Mouse (Mus musculus) hindbrain, embryonic 14.5 days (tissue): ENCODE data around the gene Acot12. TPM values are rescaled to one million over a fixed set of nuclear protein-coding genes. Genes with fewer than 3 reads are reported as not detected.
A peak's percentile ranks its signal among the peaks of the same experiment; 100 is the strongest.

Experiments
- ATAC-seq: fragments of 200-750 bp; cut with Nextera tagmentation; 2 replicates; pipeline ENCODE4 v1.8.0; 2017; ENCODE audit warnings: moderate number of reproducible peaks, mild to moderate bottlenecking, moderate TSS enrichment, moderate library complexity; ENCODE audit not compliant: low FRiP score
- DNase-seq: peaks from one replicate; pipeline ENCODE4 v3.0.0-alpha.2; 2015; ENCODE audit warnings: low spot score
- H3K27ac ChIP-seq: fragments of 300-500 bp; sonication (generic); 2 replicates; pipeline ENCODE4 v1.5.1; 2014; ENCODE audit warnings: mild to moderate bottlenecking, moderate library complexity
- H3K27me3 ChIP-seq: fragments of 300-500 bp; sonication (generic); 2 replicates; pipeline ENCODE4 v1.6.1; 2014; ENCODE audit warnings: mild to moderate bottlenecking, low read length, mixed read lengths; ENCODE audit not compliant: control insufficient read depth, insufficient read depth
- H3K36me3 ChIP-seq: fragments of 300-500 bp; sonication (generic); replicated peaks from 2 replicates; pipeline ENCODE4 v1.6.1; 2014; ENCODE audit not compliant: control insufficient read depth, insufficient read depth
- H3K4me1 ChIP-seq: fragments of 300-500 bp; sonication (generic); replicated peaks from 2 replicates; pipeline ENCODE4 v1.6.1; 2014; ENCODE audit warnings: antibody characterized with exemption, low read length, mixed read lengths; ENCODE audit not compliant: control insufficient read depth, insufficient read depth
- H3K4me2 ChIP-seq: fragments of 300-500 bp; sonication (generic); replicated peaks from 2 replicates; pipeline ENCODE4 v1.6.1; 2014; ENCODE audit warnings: mild to moderate bottlenecking, moderate library complexity
- H3K4me3 ChIP-seq: fragments of 300-500 bp; sonication (generic); replicated peaks from 2 replicates; pipeline ENCODE4 v1.5.1; 2014; ENCODE audit warnings: mild to moderate bottlenecking, low read length
- H3K9ac ChIP-seq: fragments of 300-500 bp; sonication (generic); 2 replicates; pipeline ENCODE4 v1.6.1; 2014
- H3K9me3 ChIP-seq: fragments of 300-500 bp; sonication (generic); 2 replicates; pipeline ENCODE4 v1.6.1; 2016; ENCODE audit warnings: low read length; ENCODE audit not compliant: control insufficient read depth
- WGBS: fragments of 180-500 bp; shearing (Covaris S2); extraction: QIAGEN DNeasy Blood & Tissue Kit; methylation state at CpG from one replicate; pipeline ENCODE4 v1.1.7; 2014; 5-methylcytosine and 5-hydroxymethylcytosine counted together
- polyA plus RNA-seq: library from polyadenylated mRNA; unstranded; fragments of >200 nt; fragmentation: Nextera tagmentation; extraction: Ambion mirVana; gene quantifications from 2 replicates; pipeline ENCODE4 v1.2.1, GENCODE M21; 2014

The Acot12 gene
- polyA plus RNA-seq, 1 experiment from 2014 or later: 0.24 TPM

DNA sequence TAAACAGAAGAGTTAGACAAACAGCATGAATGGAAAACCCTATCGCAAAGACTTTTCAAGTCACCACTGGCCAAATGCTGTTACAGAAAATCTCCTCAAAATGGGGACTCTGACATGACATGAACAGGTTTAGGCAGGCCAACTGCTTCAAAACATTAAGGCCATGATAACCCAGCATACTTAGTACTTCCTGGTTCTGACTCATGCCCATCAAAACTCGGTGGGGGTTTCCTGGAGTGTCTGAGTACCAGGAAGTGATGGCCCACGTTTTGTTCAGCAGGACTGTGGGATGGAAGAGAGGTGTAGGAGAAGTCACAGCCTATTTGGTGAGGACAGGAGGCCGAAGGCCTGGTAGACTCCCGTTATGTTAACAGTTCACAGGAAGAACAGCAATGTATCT, 60.4 kb downstream of the Acot12 start:
- no peak for ATAC-seq
- 92% methylated on average over 5 of the region's 5 CpGs for WGBS
- H3K4me2 ChIP-seq: no peak overlapping the region
- no peaks in the 10 kb centered on the region for H3K27me3 ChIP-seq
- peaks cover 5% of the 10 kb centered on the region; the same call in 1 of the 2 replicates for H3K4me1 ChIP-seq
- peaks cover 71% of the 10 kb centered on the region for H3K36me3 ChIP-seq
- no peak overlapping the region for H3K9ac ChIP-seq
- no peak for DNase-seq
- H3K27ac ChIP-seq: no peak overlapping the region
- no peak overlapping the region for H3K4me3 ChIP-seq
- no peaks in the 10 kb centered on the region for H3K9me3 ChIP-seq

DNA sequence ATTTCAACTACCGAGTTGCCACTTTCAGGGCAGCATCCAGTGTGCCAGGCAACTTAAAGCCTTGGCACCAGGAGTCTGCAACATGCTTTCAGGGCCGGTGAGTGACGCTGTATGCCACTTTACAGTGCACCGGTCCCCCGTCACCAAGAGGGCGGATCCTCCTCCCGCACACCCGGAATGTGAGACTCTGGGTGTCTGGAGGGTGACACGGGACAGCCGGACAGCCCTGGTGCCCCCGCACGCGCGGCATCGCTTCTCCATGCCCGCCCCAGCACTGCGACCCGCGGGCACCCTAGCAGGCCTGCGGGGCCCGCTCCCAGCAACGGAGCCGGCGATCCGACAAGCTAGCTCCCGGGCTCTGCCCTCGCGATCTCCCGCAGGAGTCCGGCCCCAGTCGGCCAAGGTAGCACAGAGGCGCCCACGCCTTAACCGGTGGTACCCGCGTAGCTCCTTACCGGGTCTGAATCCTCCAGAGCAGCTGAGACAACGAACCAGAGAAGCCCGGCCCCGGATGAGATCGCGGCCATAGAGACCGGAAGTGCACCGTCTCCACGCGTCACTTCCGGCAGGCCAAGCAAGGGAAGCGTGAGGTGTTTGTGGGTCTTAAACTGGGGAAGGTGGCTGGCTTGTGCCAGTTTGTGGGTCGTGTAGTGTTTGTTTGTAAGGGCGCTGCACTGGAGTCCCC, 66.0 kb downstream of the Acot12 start, which contains the start of gene Zcchc9:
TSS of gene Zcchc9 (minus strand) at position 551 of the 685 bp plus-strand sequence.
- Histone ChIP-seq H3K4me1 (peaks cover 11% of the 10 kb centered on the region; the same call in 1 of the 2 replicates), H3K9ac (peak within 1 kb of the TSS; percentile 85), H3K4me2 (peak within 1 kb of the TSS; percentile 61), H3K36me3 (peaks cover 19% of the 10 kb centered on the region), H3K27me3 (no peaks in the 10 kb centered on the region), H3K9me3 (no peaks in the 10 kb centered on the region), H3K4me3 (peak within 1 kb of the TSS; percentile 67), H3K27ac (peak within 1 kb of the TSS; percentile 95)
- under 1% methylated on average over 50 of the region's 50 CpGs for WGBS
- DNase-seq (peak; percentile 95), ATAC-seq (peak; percentile 99)

DNA sequence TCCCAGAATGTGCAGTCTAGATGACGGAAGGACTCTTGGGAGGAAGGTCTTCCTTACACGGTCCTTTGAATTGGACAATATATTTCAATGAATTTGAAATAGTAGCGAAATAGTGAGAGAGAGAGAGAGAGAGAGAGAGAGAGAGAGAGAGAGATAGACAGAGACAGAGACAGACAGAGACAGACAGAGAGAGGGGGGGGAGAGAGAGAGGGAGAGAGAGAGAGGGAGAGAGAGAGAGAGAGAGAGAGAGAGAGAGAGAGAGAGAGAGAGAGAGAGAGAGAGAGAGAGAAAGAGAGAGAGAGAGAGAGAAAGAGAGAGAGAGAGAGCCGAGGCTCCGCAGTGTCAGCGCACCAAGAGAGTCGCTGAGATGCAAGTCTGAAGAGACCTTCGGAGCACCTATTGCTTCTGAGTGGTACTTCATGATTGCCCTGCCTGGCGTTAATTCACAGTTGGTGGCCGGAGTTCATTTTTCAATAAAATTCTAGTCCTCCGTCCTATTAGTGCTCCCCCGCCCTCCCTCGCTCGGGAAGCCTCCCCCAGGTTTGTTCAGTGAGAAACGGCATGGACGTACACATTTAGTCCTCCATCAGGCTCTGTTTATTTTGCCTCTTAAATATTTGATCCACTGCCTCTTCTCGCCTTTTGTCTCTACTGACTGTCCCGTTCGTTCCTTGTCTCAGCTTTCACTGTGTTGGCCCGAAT, 66.7 kb downstream of the Acot12 start:
- Histone ChIP-seq H3K27me3 (no peaks in the 10 kb centered on the region), H3K4me1 (peaks cover 11% of the 10 kb centered on the region; the same call in 1 of the 2 replicates), H3K9ac (peak overlapping the region; percentile 85), H3K36me3 (peaks cover 19% of the 10 kb centered on the region), H3K27ac (peak overlapping the region; percentile 95), H3K9me3 (0 out of 2 replicates have a peak, but pooled peaks cover under 1% of the 10 kb centered on the region), H3K4me2 (peak overlapping the region; percentile 61), H3K4me3 (peak overlapping the region; percentile 67)
- 38% methylated on average over 20 of the region's 20 CpGs for WGBS
- ATAC-seq: no peak
- DNase-seq: no peak

DNA sequence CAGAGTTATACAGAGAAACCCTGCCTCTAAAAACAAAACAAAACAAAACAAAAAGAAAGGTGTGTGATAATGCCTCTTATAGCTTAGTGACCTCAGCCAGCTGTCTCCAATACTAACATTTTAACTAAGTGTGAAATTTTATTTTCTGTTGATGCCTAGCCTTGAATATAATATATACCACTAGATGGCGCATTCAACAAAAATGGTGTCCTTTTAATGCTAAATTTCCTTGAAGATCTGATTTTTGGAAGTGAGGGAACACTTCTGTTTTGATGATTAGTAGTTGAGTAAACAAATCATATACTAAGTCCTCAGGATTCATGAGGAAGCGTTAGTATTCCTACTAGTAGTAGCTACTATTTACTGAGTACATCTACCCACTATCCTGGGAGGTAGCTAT, 68.2 kb downstream of the Acot12 start:
- Histone ChIP-seq H3K9ac (no peak overlapping the region), H3K27ac (no peak overlapping the region), H3K4me2 (no peak overlapping the region), H3K4me3 (no peak overlapping the region), H3K9me3 (peaks cover 10% of the 10 kb centered on the region; the same call in 1 of the 2 replicates), H3K36me3 (peaks cover 14% of the 10 kb centered on the region), H3K4me1 (peaks cover 11% of the 10 kb centered on the region; the same call in 1 of the 2 replicates), H3K27me3 (no peaks in the 10 kb centered on the region)
- ATAC-seq (no peak), DNase-seq (peak; percentile 77)
- 49% methylated on average over 2 of the region's 2 CpGs for WGBS

DNA sequence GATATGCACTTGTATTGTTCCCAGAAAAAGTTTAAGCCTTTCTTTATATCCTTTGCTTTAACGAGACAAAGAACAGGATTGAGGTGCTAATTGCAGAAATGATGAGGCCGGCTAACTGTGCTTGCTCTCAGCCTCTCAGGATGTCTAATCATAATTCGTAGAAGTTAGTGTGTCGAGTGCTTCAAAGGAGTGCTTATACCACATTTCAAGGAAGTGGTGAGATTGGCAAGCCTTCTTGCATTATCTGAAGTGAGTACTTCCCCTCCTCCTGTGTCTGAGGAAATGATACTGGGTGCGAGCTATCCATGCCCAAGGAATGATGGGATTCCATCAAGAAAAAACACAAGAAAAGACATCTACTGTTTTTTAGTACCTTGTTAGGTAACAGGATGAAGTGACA, 73.4 kb downstream of the Acot12 start:
- WGBS: 91% methylated on average over 5 of the region's 5 CpGs
- Histone ChIP-seq H3K27ac (no peak overlapping the region), H3K4me3 (no peak overlapping the region), H3K9me3 (peaks cover 10% of the 10 kb centered on the region; the same call in 1 of the 2 replicates), H3K9ac (no peak overlapping the region), H3K27me3 (no peaks in the 10 kb centered on the region), H3K4me2 (no peak overlapping the region), H3K4me1 (no peaks in the 10 kb centered on the region), H3K36me3 (no peaks in the 10 kb centered on the region)
- DNase-seq: no peak
- no peak for ATAC-seq

DNA sequence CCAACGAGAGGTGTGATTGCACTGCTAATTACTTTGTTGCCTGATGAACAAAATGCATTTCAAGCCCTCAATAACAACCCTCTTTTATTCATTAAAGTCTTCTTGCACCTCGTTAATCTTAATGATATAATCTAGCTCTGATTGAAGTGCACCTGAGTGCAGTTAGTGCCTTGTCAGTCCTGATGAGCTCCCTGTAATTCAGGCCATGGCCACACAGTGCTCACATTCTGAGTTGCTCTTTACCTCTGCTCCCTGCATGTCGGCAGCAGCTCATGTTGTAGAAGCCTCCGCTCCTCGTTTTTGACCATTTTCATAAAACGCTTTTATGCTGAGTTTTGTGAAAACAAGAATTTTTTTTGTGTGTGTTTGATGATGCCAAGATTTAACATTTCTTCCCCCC, 82.4 kb downstream of the Acot12 start:
- Histone ChIP-seq H3K36me3 (no peaks in the 10 kb centered on the region), H3K4me2 (no peak overlapping the region), H3K27ac (no peak overlapping the region), H3K9ac (no peak overlapping the region), H3K27me3 (no peaks in the 10 kb centered on the region), H3K9me3 (no peaks in the 10 kb centered on the region), H3K4me3 (no peak overlapping the region), H3K4me1 (no peaks in the 10 kb centered on the region)
- ATAC-seq (no peak), DNase-seq (no peak)
- 80% methylated on average over 6 of the region's 6 CpGs for WGBS

DNA sequence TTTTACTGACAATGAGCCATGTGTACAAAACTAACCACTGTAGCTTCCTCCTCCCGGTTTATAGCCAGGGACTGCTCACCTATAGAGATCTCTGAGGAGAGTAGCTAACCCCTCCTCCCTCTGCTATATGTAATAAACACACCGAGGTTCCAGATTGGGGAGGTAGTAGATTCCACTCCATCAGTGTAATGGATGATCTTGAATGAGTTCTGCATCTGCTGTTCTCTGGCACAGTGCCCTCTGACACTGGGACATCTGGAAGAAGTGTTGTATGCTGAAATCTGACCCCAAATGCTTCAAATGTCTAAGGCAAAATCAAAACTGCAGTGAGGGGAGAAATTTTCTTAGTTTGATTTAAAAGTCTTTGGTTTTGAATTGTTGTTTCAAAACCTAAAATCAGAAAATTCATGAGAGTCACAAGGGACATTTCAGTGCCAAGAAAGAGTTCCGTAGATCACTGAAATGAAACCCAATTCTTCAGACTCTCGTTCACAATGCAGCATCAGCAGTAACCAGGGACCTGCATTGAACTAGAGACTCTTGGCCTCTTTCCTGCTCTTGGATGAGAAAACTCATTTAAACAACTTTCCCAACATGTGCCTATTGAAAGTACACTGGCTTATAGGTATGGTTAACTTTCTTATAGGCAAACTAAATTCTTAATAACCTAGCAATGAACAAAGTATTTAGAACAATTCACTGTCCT, 83.7 kb downstream of the Acot12 start:
- no peak overlapping the region for H3K9ac ChIP-seq
- H3K4me2 ChIP-seq: no peak overlapping the region
- 0 out of 2 replicates have a peak overlapping the region, but pooled peaks have one; percentile 14 for H3K27ac ChIP-seq
- DNase-seq (peak; percentile 30), ATAC-seq (no peak)
- no peak overlapping the region for H3K4me3 ChIP-seq
- no peaks in the 10 kb centered on the region for H3K9me3 ChIP-seq
- H3K27me3 ChIP-seq: no peaks in the 10 kb centered on the region
- H3K4me1 ChIP-seq: no peaks in the 10 kb centered on the region
- H3K36me3 ChIP-seq: no peaks in the 10 kb centered on the region
- WGBS: 65% methylated on average over 4 of the region's 4 CpGs

DNA sequence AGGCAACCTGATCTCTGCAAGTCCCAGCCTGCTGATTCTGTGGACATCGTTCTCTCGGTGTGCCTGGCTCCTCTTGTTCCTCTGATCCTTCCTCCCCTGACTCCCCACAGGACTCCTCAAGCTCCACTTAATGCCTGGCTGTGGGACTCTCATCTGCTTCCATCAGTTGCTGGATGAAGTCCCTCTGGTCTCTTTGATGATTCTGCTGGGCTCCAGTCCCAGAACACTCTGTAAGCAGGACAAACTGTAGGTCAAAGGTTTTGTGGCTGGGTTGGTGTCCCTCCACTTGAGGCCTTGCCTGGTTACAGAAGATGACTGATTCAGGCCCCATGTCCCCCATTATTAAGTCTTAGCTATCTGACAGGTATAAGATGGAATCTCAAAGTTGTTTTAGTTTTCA, 84.8 kb downstream of the Acot12 start:
- Histone ChIP-seq H3K9me3 (no peaks in the 10 kb centered on the region), H3K4me1 (no peaks in the 10 kb centered on the region), H3K27me3 (no peaks in the 10 kb centered on the region), H3K27ac (no peak overlapping the region), H3K4me2 (no peak overlapping the region), H3K36me3 (no peaks in the 10 kb centered on the region), H3K4me3 (no peak overlapping the region), H3K9ac (no peak overlapping the region)
- ATAC-seq (no peak), DNase-seq (no peak)
- 98% methylated on average over 2 of the region's 2 CpGs for WGBS

DNA sequence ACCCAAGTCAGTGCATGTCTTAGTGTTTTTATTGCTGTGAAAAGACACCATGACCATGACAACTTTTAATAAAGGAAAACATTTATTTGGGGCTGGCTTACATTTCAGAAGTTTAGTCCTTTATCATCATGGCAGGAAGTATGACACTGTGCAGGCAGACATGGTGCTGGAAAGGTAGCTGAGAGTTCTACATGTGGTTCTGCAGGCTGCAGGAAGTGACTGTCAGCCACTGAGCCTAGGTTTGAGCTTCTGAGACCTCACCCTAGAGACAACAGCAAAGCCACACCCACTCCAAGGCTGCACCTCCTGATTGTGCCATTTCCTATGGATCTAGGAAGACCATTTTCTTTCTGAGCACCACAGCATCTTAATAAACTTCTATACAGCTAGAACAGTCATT, 86.6 kb downstream of the Acot12 start:
- Histone ChIP-seq H3K36me3 (no peaks in the 10 kb centered on the region), H3K27me3 (no peaks in the 10 kb centered on the region), H3K4me1 (no peaks in the 10 kb centered on the region), H3K9ac (no peak overlapping the region), H3K4me2 (no peak overlapping the region), H3K9me3 (no peaks in the 10 kb centered on the region), H3K4me3 (no peak overlapping the region), H3K27ac (no peak overlapping the region)
- DNase-seq (no peak), ATAC-seq (no peak)
